Comparison of ENCODE assay signal across 9 mouse cellular contexts in the genomic region with DNA sequence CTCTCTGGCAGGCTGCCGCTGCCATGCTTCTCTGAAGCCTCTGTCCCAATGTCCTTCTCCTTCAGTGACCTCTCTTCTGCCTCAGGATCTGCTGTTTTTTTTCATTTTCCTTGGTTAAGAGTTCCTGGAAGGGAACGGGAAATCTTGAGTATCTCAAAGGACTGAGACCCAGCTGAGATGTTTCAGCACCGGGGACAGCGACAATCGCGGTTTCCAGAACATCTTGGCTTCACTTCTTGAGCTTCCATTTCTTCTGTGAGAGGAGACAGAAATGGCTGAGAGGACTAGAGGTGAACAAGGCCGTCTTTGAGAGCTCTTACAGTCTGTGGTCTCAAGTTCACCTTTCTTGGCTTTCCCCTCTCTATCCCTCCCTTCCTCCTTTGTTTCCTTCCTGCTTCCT.
DNase-seq lines count a peak whose midpoint lies in the region; ATAC-seq and TF ChIP-seq lines count a peak whose summit lies in the region.
"Had no signal": no experiment of that assay in that cellular context is flagged by ENCODE, and none has a peak within 500 bp of the region (broad histone marks: within the 10 kb centered on the region; RNA-seq: fewer than 3 reads in every experiment).

No protein-coding gene starts in this region.

- WGBS in midbrain, embryonic 10.5 days = 17% methylated on average over 7 of the region's 7 CpGs
- 30% methylated on average over 7 of the region's 7 CpGs for WGBS in midbrain, postnatal 0 days
- 11% methylated on average over 7 of the region's 7 CpGs for whole genome bisulfite sequencing in embryonic facial prominence, embryonic 14.5 days

- DNase-seq in midbrain, embryonic 10.5 days (ENCODE audit: low spot score) = peak; percentile 66
- no peak for DNase-seq in midbrain, postnatal 0 days (ENCODE audit: low spot score)
- peak; percentile 23 for DNase-seq in adrenal gland, adult 2 months
- DNase-seq in embryonic facial prominence, embryonic 14.5 days (ENCODE audit: low spot score) = peak; percentile 85
- DNase-seq in mesoderm, embryonic 11.5 days (ENCODE audit: low read depth, low spot score) = peak; percentile 83
- DNase-seq in cerebellum, adult 9-11 months = no peak
- no peak for DNase-seq in cerebellum, postnatal 25 days
- DNase-seq in cerebellum, adult 9-10 months = no peak

- no peak for ATAC-seq in midbrain, postnatal 0 days (ENCODE audit: low FRiP score)
- ATAC-seq in embryonic facial prominence, embryonic 14.5 days (ENCODE audit: low read depth) = no peak

- TF ChIP-seq CTCF in midbrain, postnatal 0 days (IDR thresholded peaks at IDR 0.05) = no peak

- H3K4me1 ChIP-seq in midbrain, embryonic 10.5 days = peaks cover 32% of the 10 kb centered on the region
- H3K4me1 ChIP-seq in midbrain, postnatal 0 days (ENCODE audit: insufficient read depth, low read length) = no peaks in the 10 kb centered on the region
- H3K4me1 ChIP-seq in embryonic facial prominence, embryonic 14.5 days (ENCODE audit: control insufficient read depth, insufficient read depth, low read length) = 0 out of 2 replicates have a peak, but pooled peaks cover 3% of the 10 kb centered on the region
- H3K4me1 ChIP-seq: embryonic facial prominence, embryonic 15.5 days had no signal

- no peaks in the 10 kb centered on the region for H3K9me3 ChIP-seq in midbrain, embryonic 10.5 days (replicated peaks)
- H3K9me3 ChIP-seq in midbrain, postnatal 0 days (ENCODE audit: low read length) = no peaks in the 10 kb centered on the region
- H3K9me3 ChIP-seq in embryonic facial prominence, embryonic 14.5 days (ENCODE audit: control insufficient read depth, low read length) = no peaks in the 10 kb centered on the region
- H3K9me3 ChIP-seq: embryonic facial prominence, embryonic 15.5 days had no signal

- no peak overlapping the region for H3K4me3 ChIP-seq in midbrain, embryonic 10.5 days
- no peak overlapping the region for H3K4me3 ChIP-seq in midbrain, postnatal 0 days (ENCODE audit: low read depth, low read length)
- no peak overlapping the region for H3K4me3 ChIP-seq in embryonic facial prominence, embryonic 14.5 days (ENCODE audit: low read depth, low read length)
- H3K4me3 ChIP-seq: embryonic facial prominence, embryonic 15.5 days had no signal

- H3K27ac ChIP-seq in midbrain, embryonic 10.5 days (replicated peaks) = no peak overlapping the region
- no peak overlapping the region for H3K27ac ChIP-seq in midbrain, postnatal 0 days (ENCODE audit: low read depth, low read length)
- H3K27ac ChIP-seq in embryonic facial prominence, embryonic 14.5 days (replicated peaks; ENCODE audit: low read depth, low read length) = no peak overlapping the region
- H3K27ac ChIP-seq: embryonic facial prominence, embryonic 15.5 days had no signal

- H3K27me3 ChIP-seq in midbrain, embryonic 10.5 days (ENCODE audit: low read depth, poor library complexity, severe bottlenecking) = peaks cover 66% of the 10 kb centered on the region
- peaks cover 3% of the 10 kb centered on the region; the same call in 1 of the 2 replicates for H3K27me3 ChIP-seq in midbrain, postnatal 0 days (ENCODE audit: insufficient read depth, low read length)
- H3K27me3 ChIP-seq in embryonic facial prominence, embryonic 14.5 days (replicated peaks; ENCODE audit: control insufficient read depth, insufficient read depth, low read length) = no peaks in the 10 kb centered on the region
- H3K27me3 ChIP-seq: embryonic facial prominence, embryonic 15.5 days had no signal

- H3K9ac ChIP-seq in midbrain, postnatal 0 days (replicated peaks; ENCODE audit: low read length, poor library complexity, severe bottlenecking) = no peak overlapping the region
- H3K9ac ChIP-seq in embryonic facial prominence, embryonic 14.5 days (ENCODE audit: low read depth, low read length) = no peak overlapping the region
- H3K9ac ChIP-seq: embryonic facial prominence, embryonic 15.5 days had no signal

- H3K36me3 ChIP-seq in midbrain, embryonic 10.5 days = no peaks in the 10 kb centered on the region
- H3K36me3 ChIP-seq in midbrain, postnatal 0 days (ENCODE audit: insufficient read depth, low read length) = no peaks in the 10 kb centered on the region
- H3K36me3 ChIP-seq in embryonic facial prominence, embryonic 14.5 days (ENCODE audit: control insufficient read depth, insufficient read depth, low read length) = no peaks in the 10 kb centered on the region
- H3K36me3 ChIP-seq: embryonic facial prominence, embryonic 15.5 days had no signal

- H3K4me2 ChIP-seq in midbrain, postnatal 0 days (ENCODE audit: low read depth, low read length, poor library complexity, severe bottlenecking) = no peak overlapping the region
- H3K4me2 ChIP-seq in embryonic facial prominence, embryonic 14.5 days (ENCODE audit: low read depth, low read length) = no peak overlapping the region
- H3K4me2 ChIP-seq: embryonic facial prominence, embryonic 15.5 days had no signal

Comparison
In these comparisons a context has a peak if more than half of its experiments do, and no peak if none do; other contexts are left out.
1. DNase-seq: peak in midbrain, embryonic 10.5 days (single experiment), adrenal gland, adult 2 months (single experiment), embryonic facial prominence, embryonic 14.5 days (single experiment) and mesoderm, embryonic 11.5 days (single experiment); none in midbrain, postnatal 0 days (single experiment), cerebellum, adult 9-11 months (single experiment), cerebellum, postnatal 25 days (0 of 2) and cerebellum, adult 9-10 months (single experiment).